Mouse (Mus musculus) spleen, embryonic (tissue): Measurements from ENCODE around the gene Knop1.

Experiments used
- CTCF ChIA-PET: fragments of 350-600 bp; sonication (Branson Sonifier 250); formaldehyde crosslinking; loops from one replicate; lab custom pipeline; 2022; lab: Charles Lee

Gene Knop1

GRCm38 (mm10) chr7:118848796-118849195, 7.3 kb downstream of the Knop1 start:
- CTCF ChIA-PET = interaction anchor here (0.6 kb wide), 1 partner anchor 125 kb away, joined by 4 read pairs; no protein-coding TSS in a partner anchor

DNA sequence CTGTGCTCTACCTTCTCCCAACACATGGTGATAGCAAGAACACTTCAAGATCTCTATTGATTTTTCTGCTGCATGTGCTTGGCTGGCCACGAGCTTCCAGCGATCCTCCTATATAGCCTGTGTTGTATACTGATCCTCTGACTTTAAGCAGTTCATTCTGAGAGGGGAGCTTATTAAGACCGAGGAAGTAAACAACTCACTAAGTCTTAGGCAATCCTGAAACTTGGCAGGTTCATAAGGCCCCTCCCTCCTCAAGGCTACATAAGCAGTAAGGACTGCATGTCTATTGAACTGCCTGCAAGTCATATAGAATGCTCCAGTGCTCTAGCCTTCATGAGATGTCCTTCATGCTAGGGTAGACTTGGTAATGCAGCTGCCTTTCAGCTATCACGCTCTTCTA, 9.7 kb downstream of the Knop1 start:
- CTCF ChIA-PET = no interaction called here

DNA sequence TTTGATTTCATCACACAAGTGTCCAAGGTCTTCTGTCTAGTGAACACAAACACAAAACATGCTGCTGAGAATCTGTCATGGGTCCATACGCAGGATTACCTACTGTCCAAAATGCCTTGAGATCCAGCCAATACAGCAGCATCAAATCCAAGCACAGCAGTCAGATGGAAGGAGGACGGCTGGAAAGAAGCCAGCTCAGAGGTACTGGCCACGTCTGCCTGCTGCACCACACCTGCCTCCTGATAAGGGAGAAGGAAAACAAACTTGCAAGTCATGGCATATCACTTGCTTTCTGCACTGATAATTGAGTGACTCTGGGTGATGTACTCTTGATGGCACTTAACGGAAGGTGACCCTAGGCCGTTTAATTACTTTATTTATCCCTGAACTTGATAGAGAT, 10.9 kb downstream of the Knop1 start:
- CTCF ChIA-PET = no interaction called here

GRCm38 (mm10) chr7:118842938-118843337, 13.1 kb downstream of the Knop1 start:
- CTCF ChIA-PET = no interaction called here

DNA sequence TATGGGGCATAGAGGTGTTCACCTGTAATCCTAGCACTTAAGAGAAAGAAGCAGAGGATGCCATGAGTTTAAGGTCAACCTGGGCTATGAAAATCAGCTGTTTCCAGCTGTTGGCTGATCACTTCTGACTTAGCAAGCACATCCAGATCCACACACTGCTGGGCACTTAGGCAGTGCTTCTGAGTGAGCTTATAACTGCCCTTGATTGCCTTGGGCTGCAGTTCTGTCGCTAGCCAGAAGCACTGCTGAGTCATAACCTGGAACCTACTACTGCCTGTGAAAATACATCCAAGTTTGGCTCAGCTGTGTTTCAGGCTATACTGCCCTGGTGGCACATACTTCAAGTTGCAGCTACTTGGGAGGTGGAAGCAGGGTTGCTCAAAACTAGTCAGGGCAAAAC, 14.3 kb downstream of the Knop1 start:
- CTCF ChIA-PET = no interaction called here

DNA sequence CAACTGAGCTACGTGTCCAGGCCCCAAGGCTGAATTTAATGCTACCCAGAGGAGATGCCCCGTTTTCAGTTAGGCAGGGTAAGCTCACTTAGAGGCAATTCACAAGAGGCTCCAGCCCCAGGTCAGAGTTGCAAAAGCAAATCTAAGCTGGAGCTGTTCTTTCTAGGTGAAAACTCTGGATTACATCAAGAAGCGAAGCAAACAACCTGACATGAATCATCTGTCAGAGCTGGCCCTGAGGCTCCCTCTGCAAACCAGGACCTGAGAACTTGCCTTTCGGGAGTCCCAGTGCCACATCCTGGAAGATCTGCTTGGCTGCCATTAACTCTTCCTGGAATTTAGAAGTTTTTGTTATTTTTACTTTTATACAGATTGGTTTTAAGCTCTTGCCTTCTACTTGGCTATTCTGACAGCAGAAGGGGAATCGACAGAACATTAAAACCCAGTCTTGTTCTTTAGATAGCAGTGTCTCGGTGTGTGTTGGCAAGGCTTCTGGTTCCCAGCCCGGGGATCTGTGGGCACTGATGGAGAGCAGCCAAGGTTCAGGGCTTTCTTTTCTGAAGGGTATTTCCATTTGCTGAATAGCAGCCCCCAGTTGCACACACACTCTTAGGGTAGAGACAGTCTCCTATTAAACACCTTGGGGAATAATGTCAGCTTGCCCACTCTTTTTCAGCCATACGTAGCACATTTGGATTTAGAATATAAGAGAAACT, 14.9 kb downstream of the Knop1 start:
- CTCF ChIA-PET = no interaction called here

- CTCF ChIA-PET = no interaction called here
Observed at GRCm38 (mm10) chr7:118837901-118838300, 18.2 kb downstream of the Knop1 start.

DNA sequence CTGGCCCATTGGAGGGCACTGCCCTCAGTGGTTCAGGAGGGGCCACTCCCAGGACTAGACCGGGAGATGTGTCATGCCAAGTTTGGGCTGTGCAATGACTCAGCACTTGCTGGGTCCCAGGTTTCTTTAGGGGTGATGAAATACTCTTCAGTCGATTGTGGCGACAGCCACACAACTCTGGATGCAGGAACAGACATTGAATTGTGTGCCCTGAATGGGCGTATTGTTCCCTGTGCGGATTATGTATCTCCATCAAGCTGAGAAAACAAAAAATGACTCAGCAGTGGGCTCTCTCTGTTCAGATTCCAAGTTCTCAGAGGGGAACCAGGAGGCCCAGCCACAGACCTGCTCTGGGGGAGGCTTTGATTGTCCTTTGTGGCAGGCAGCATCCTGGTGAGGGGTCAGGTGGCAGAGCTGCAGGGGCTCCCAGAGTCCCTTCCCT, 28.1 kb downstream of the Knop1 start:
- CTCF ChIA-PET = no interaction called here

GRCm38 (mm10) chr7:118824451-118824850, 31.6 kb downstream of the Knop1 start:
- CTCF ChIA-PET = no interaction called here

DNA sequence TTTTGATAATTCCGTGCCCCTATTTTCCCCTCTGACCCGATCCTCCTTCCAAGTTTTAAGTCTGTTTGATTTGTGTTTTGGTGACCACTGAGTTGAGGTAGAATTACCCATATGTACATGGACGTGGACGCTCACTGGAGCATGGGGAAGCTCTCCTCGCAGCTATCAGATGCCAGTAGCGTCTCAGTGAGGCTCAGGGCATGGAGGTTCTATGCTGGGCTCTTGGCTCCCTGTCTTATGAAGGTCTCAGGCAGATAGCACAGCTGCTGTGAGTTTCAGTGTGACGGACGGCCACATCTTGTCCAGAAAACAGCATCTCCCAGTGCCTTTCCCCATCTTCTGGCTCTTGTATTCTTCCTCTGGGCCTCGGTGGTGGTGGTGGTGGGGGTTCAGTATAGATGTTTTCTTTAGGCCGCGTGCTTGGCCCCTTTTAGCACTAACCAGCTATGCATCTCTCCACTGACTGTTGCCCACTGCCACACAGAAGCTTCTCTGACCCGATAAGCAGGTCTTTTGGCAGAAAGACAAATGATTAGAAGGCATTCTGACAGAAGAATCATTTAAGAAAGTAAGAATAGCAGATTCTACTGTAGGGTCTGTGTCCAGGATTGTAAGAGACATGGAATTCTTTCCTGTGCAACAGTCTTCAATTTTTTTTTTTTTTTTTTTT, 34.0 kb downstream of the Knop1 start:
- CTCF ChIA-PET = no interaction called here

- CTCF ChIA-PET = no interaction called here
Observed at GRCm38 (mm10) chr7:118821356-118821755, 34.7 kb downstream of the Knop1 start.

- CTCF ChIA-PET = no interaction called here
Observed at GRCm38 (mm10) chr7:118819666-118820065, 36.4 kb downstream of the Knop1 start.

DNA sequence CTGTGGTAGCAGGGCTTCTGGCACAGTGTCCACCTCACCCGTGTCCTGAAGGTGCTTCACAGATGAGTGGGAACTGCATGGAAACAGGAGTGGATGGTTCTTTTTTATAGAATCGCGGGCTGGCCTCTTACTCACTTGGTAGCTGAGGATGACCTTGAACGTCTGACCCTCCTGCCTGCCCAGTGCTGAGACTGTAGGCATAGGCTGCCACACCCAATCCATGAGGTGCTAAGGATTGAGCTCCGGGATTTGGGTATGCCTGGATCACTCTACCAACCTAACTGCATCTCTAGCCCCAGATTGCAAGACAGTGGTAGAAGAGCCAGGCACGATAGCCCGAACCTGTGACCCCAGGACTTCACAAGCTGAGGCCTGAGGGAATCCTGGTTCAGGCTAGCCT, 38.3 kb downstream of the Knop1 start:
- CTCF ChIA-PET = no interaction called here

DNA sequence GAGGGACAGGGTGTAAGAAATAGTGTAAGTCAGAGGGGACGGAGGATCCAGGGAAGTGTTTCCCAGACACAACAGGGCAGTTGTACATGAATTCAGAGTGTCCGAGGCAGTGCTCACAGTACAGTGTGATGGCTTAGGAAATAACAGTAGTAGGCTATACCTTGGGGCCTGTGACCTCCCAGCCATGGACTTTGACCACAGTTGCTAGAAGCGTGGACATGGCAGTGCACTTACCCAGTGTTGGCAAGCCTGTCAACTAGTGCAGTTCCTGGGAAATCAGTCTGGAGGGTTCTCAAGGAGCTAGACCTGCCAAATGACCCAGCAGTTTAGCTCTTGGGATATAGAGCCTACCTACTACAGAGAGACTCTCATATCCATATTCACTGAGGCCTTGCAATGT, 39.8 kb downstream of the Knop1 start:
- CTCF ChIA-PET = no interaction called here

DNA sequence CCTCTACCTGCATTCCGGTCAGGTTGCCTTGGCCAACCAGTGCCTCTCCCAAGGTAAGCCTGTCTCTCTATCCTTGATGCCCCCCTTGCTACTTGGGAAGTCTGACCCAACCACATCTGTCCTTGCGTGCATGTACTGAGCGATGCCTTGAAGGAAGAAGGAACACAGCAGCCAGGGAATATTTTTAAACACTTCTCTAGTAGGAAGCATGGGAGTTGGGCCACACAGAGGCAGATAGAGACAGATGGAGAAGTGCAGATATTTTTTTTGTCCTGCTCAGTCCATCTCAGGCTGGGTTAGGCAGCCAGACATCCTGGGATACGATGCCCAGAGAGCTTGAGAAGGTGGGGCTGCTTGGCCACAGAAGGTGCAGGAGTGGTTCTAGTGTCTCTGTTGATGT, 42.5 kb downstream of the Knop1 start:
- CTCF ChIA-PET = no interaction called here

GRCm38 (mm10) chr7:118811407-118812106, 44.5 kb downstream of the Knop1 start:
- CTCF ChIA-PET = interaction anchor here (0.6 kb wide), 1 partner anchor 14 kb away, joined by 3 read pairs; no protein-coding TSS in a partner anchor

- CTCF ChIA-PET = no interaction called here
Observed at GRCm38 (mm10) chr7:118807899-118808298, 48.2 kb downstream of the Knop1 start.

- CTCF ChIA-PET = no interaction called here
Observed at GRCm38 (mm10) chr7:118806631-118807411, 49.2 kb downstream of the Knop1 start.

DNA sequence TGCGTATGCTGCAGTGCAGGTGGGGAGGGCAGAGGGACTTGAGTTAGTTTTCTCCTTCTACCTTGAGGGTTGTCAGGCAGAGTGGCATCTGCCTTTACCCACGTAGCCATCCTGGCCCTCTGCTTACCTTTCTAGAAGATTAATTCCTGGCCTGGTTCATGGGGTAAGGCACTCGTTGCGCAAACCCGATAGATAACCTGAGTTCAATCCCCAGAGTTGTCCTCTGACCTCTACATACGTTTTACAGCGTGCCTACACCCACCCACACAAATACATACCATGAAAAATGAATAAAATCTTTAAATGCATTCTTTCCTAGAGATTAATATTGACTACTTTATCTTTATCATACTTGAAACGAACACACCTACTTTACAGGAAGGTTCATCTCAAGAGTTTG, 52.6 kb downstream of the Knop1 start:
- CTCF ChIA-PET = no interaction called here

DNA sequence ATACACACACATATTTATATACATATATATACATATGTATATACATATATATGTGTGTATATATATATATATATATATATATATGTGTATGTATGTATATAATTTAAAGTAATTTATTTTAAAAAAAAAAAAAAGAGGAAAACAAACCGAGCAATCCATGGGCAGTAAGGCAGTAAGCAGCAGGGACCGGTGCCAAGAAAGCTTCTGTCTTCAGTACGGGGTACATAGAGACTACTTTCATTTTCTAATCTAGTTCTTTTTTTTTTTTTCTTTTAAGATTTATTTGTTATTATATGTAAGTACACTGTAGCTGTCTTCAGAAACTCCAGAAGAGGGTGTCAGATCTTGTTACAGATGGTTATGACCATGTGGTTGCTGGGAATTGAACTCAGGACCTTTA, 54.3 kb downstream of the Knop1 start:
- CTCF ChIA-PET = no interaction called here

DNA sequence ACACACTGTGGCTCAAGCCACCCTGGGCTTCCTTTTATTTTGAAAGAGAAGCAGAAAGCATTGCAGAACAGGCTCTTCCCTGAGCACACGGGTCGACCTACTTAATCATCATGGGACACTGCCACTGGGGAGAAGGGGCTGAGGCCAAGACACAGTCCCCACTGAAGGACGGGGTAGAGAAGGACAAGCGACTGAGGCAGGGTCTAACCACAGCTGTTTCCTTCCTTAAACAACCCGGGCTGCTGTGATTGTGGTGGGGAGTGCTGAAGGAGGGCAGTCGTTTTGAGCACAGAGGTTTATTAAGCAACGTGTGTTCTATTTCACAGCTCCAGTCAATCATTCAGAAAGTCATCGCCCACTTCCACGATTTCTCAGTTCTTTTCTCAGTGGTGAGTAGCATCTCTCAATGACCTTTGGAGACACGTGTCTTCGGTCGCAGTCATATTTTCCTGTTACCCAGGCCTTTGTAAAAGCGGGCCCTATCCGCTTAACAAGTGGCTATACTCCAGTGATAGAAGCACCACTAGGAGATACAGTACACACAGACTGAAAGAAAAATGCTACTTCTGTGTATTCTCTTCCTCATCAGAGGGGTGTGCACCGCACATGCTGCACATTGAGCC, 55.8 kb downstream of the Knop1 start:
- CTCF ChIA-PET = no interaction called here
